Mouse (Mus musculus) kidney, postnatal 0 days (tissue): ENCODE measurements around the gene Ipo7. TPM values are rescaled to one million over a fixed set of nuclear protein-coding genes. Genes with fewer than 3 reads are reported as not detected.

Source experiments
- ATAC-seq: fragments of 200-750 bp; cut with Nextera tagmentation; replicated peaks from 2 replicates; pipeline ENCODE4 v1.8.0; 2017; ENCODE audit warnings: low read depth, moderate number of reproducible peaks, moderate TSS enrichment, moderate library complexity; ENCODE audit not compliant: low FRiP score
- DNase-seq: peaks from one replicate; pipeline ENCODE4 v3.0.0-alpha.2; 2016; ENCODE audit warnings: low spot score
- H3K27ac ChIP-seq: fragments of 300-500 bp; sonication (generic); 2 replicates; pipeline ENCODE4 v1.5.1; 2014; ENCODE audit warnings: mild to moderate bottlenecking
- H3K27me3 ChIP-seq: fragments of 300-500 bp; sonication (generic); 2 replicates; pipeline ENCODE4 v1.6.1; 2014; ENCODE audit warnings: low read length, mixed read lengths; ENCODE audit not compliant: insufficient read depth
- H3K36me3 ChIP-seq: fragments of 300-500 bp; sonication (generic); 2 replicates; pipeline ENCODE4 v1.6.1; 2014; ENCODE audit warnings: low read length, mixed read lengths; ENCODE audit not compliant: insufficient read depth
- H3K4me1 ChIP-seq: fragments of 300-500 bp; sonication (generic); replicated peaks from 2 replicates; pipeline ENCODE4 v1.6.1; 2014; ENCODE audit warnings: antibody characterized with exemption, low read length, mixed read lengths; ENCODE audit not compliant: insufficient read depth
- H3K4me2 ChIP-seq: fragments of 300-500 bp; sonication (generic); 2 replicates; pipeline ENCODE4 v1.6.1; 2014; ENCODE audit warnings: mild to moderate bottlenecking, low read length, moderate library complexity, mixed read lengths
- H3K4me3 ChIP-seq: fragments of 300-500 bp; sonication (generic); replicated peaks from 2 replicates; pipeline ENCODE4 v1.5.1; 2014; ENCODE audit warnings: low read depth, low read length
- H3K9ac ChIP-seq: fragments of 300-500 bp; sonication (generic); 2 replicates; pipeline ENCODE4 v1.6.1; 2014; ENCODE audit warnings: low read depth, low read length
- H3K9me3 ChIP-seq: fragments of 300-500 bp; sonication (generic); replicated peaks from 2 replicates; pipeline ENCODE4 v1.6.1; 2016; ENCODE audit warnings: low read length, inconsistent platforms, mixed read lengths
- CTCF ChIP-seq: IDR thresholded peaks from 2 replicates; pipeline ENCODE4 v1.5.1; 2016; ENCODE audit warnings: antibody characterized with exemption, low read depth, mild to moderate bottlenecking, moderate library complexity
- WGBS: fragments of 180-500 bp; shearing (Covaris S2); extraction: QIAGEN DNeasy Blood & Tissue Kit; methylation state at CpG from one replicate; pipeline ENCODE4 v1.1.7; 2014; 5-methylcytosine and 5-hydroxymethylcytosine counted together
- polyA plus RNA-seq: library from polyadenylated mRNA; unstranded; fragments of >200 nt; fragmentation: Nextera tagmentation; extraction: Ambion mirVana; gene quantifications from 2 replicates; pipeline ENCODE4 v1.2.1, GENCODE M21; 2015

Ipo7 gene
- polyA plus RNA-seq, 1 experiment from 2014 or later: 27.5 TPM

DNA sequence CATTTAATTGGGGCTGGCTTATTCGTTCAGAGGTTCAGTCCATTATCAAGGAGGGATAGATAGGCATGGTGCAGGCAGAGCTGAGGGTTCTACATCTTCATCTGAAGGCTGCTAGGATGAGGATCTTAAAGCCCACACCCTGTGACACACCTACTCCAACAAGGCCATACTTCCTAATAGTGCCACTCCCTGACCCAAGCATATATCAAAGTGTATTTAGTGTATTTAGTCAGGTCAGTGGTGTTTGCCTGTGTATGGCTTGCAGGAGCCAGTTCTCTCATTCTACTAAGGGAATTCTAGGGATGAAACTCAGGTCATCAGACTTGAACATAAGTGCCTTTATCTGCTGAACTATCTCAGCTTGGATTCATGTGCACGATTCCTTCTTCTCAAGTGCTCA is 51.0 kb downstream of the Ipo7 start:
- no peaks in the 10 kb centered on the region for H3K9me3 ChIP-seq
- no peak overlapping the region for H3K4me2 ChIP-seq
- no peak overlapping the region for H3K4me3 ChIP-seq
- DNase-seq: no peak
- TF ChIP-seq CTCF: no peak
- no peaks in the 10 kb centered on the region for H3K4me1 ChIP-seq
- peaks cover 18% of the 10 kb centered on the region for H3K36me3 ChIP-seq
- no peak for ATAC-seq
- H3K27me3 ChIP-seq: no peaks in the 10 kb centered on the region
- no peak overlapping the region for H3K9ac ChIP-seq
- H3K27ac ChIP-seq: no peak overlapping the region
- 94% methylated on average over 2 of the region's 2 CpGs for WGBS

DNA sequence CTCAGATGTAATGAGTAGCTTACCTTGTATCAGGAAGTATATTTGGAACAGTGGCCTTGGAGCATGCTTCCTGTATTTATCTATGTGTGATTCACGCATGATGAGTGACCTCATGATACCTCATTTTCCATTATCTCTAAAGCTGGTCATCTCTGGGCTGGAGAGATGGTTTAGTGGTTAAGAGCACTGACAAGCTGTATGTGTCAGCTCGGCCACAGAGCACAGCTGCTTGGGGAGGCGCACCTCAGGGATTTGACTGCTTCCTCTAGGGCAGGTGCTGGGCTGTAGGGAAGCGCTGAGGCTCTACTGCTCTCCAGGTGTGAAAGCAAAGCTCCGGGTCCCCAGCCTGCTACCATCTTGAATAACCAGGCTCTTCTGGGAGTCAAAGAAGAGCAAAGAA is 60.1 kb downstream of the Ipo7 start:
- no peaks in the 10 kb centered on the region for H3K27me3 ChIP-seq
- peaks cover 55% of the 10 kb centered on the region for H3K36me3 ChIP-seq
- no peak overlapping the region for H3K4me3 ChIP-seq
- no peaks in the 10 kb centered on the region for H3K9me3 ChIP-seq
- DNase-seq (no peak), ATAC-seq (no peak)
- H3K27ac ChIP-seq: no peak overlapping the region
- H3K4me1 ChIP-seq: no peaks in the 10 kb centered on the region
- H3K4me2 ChIP-seq: no peak overlapping the region
- H3K9ac ChIP-seq: no peak overlapping the region
- no peak for TF ChIP-seq CTCF
- WGBS: 92% methylated on average over 5 of the region's 5 CpGs

DNA sequence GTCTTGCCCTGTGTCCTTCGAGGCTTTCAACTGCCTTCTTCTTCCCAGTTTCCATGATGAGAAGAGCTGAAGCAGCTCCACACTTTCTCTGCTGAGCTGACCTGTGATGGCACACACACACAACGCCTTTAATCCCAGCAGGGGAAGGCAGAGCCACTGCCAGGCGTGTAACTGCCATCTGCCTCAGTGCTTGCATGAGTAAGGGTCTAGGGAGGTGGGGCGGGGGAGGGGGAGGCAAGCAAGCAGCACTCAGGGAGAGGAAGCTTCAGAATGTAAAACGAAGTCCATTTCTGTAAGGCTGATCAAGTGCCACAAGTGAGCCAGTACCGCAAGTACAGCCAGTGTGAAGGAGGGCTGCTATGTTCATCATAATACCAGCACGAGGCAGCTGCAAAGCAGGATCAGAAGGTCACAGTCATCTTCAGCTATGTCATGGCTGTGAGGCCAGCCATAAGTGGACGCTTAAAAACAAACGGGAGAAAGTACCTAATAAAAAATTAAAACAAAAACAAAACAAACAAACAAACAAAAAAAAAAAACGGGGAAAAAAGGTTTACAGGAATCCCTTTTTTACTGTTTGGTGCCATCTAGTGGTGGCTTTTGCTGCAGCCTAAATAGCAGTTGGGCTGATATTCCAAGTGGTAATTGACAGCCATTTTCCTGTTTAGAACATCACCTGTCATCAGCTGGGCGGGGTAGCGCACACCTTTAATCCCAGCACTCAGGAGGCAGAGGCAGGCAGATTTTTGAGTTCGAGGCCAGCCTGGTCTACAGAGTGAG is 65.5 kb downstream of the Ipo7 start:
- Histone ChIP-seq H3K9me3 (no peaks in the 10 kb centered on the region), H3K9ac (no peak overlapping the region), H3K27ac (no peak overlapping the region), H3K4me2 (no peak overlapping the region), H3K4me1 (no peaks in the 10 kb centered on the region), H3K27me3 (no peaks in the 10 kb centered on the region), H3K36me3 (peaks cover 51% of the 10 kb centered on the region), H3K4me3 (no peak overlapping the region)
- WGBS: 67% methylated on average over 13 of the region's 13 CpGs
- peak; percentile 77 for TF ChIP-seq CTCF
- ATAC-seq (0 out of 2 replicates have a peak, but pooled peaks have one; percentile 27), DNase-seq (peak; percentile 74)

DNA sequence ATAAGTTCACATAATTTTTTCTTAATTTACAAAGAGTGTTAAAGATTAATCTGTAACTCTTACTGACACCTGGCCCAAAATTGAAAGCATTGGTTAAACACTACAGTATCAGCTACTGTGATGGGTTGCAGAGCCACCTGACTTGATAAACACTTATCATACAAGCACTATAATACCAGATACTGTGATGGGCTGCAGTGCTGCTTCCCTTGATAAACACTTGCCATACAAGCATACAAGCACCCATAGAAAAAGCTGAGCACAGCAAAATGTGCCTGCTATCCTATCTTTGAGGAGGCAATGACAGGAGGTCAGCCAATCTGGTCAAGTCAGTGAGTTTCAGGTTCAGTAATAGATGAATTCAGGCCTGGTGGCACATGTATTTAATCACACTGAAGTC is 67.1 kb downstream of the Ipo7 start:
- ATAC-seq: no peak
- peaks cover 44% of the 10 kb centered on the region; the same call in 1 of the 2 replicates for H3K36me3 ChIP-seq
- no peak overlapping the region for H3K9ac ChIP-seq
- no peaks in the 10 kb centered on the region for H3K9me3 ChIP-seq
- DNase-seq: no peak
- no peak overlapping the region for H3K4me2 ChIP-seq
- no peak overlapping the region for H3K4me3 ChIP-seq
- no peaks in the 10 kb centered on the region for H3K27me3 ChIP-seq
- no peaks in the 10 kb centered on the region for H3K4me1 ChIP-seq
- no peak overlapping the region for H3K27ac ChIP-seq
- no peak for TF ChIP-seq CTCF

DNA sequence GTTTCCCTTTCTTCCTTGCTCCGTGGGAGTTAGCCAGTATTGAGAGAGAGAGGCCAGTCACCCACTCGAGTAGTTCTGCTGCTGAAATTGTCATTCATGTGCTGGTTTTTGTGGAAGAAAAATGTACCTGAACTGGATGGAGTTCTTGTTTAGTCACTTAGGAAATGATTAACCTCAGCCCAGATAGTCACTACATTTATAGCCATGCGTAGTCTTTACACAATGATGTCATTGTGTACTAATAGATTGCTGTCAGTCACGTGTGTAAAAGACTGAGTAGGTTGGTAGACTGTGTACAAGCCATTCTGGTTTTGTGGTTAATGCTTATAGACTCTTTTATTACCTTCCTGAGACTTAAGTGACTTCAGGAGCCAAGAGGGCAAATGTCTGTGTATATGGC is 69.8 kb downstream of the Ipo7 start:
- H3K27ac ChIP-seq: peak overlapping the region; percentile 47
- H3K36me3 ChIP-seq: peaks cover 56% of the 10 kb centered on the region; the same call in 1 of the 2 replicates
- 56% methylated on average over 4 of the region's 4 CpGs for WGBS
- H3K9me3 ChIP-seq: no peaks in the 10 kb centered on the region
- ATAC-seq (peak; percentile 88), DNase-seq (peak; percentile 50)
- no peak for TF ChIP-seq CTCF
- no peak overlapping the region for H3K4me2 ChIP-seq
- H3K27me3 ChIP-seq: no peaks in the 10 kb centered on the region
- H3K9ac ChIP-seq: no peak overlapping the region
- no peaks in the 10 kb centered on the region for H3K4me1 ChIP-seq
- no peak overlapping the region for H3K4me3 ChIP-seq

DNA sequence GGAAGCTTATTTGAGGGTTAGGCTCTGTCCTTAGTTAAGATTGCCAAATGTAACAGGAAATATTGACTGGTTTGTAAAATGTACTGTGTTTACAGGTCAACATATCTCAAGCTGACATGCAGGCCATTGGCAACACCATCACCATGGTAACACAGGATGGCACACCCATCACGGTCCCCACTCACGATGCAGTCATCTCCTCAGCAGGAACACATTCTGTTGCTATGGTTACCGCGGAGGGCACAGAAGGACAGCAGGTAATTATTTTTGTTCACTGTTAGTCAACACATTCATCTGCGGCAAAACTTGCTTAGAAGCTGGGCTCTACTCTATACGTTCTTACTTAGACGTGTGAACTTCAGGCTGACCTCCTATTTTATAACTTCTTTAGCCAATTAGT is 73.6 kb downstream of the Ipo7 start:
- no peak for DNase-seq
- Histone ChIP-seq H3K4me3 (no peak overlapping the region), H3K4me1 (no peaks in the 10 kb centered on the region), H3K9me3 (no peaks in the 10 kb centered on the region), H3K27me3 (no peaks in the 10 kb centered on the region), H3K36me3 (peaks cover 55% of the 10 kb centered on the region; the same call in 1 of the 2 replicates), H3K4me2 (no peak overlapping the region), H3K27ac (no peak overlapping the region), H3K9ac (no peak overlapping the region)
- TF ChIP-seq CTCF: no peak
- ATAC-seq: no peak
- WGBS: 83% methylated on average over 7 of the region's 7 CpGs
